Mouse (Mus musculus) forebrain, embryonic 11.5 days (tissue): Measurements from ENCODE around the gene Eaf2. TPM values are rescaled to one million over a fixed set of nuclear protein-coding genes. Genes with fewer than 3 reads are reported as not detected.

ENCODE experiments used
- ATAC-seq: fragments of 200-750 bp; cut with Nextera tagmentation; replicated peaks from 2 replicates; pipeline ENCODE4 v1.8.0; 2017; ENCODE audit warnings: moderate TSS enrichment; ENCODE audit not compliant: low FRiP score
- DNase-seq: peaks from one replicate; pipeline ENCODE4 v3.0.0-alpha.2; 2017; ENCODE audit warnings: low spot score
- H3K27ac ChIP-seq: fragments of 300-500 bp; sonication (generic); 2 replicates; pipeline ENCODE4 v1.5.1; 2014; ENCODE audit warnings: low read depth, low read length
- H3K27me3 ChIP-seq: fragments of 300-500 bp; sonication (generic); 2 replicates; pipeline ENCODE4 v1.6.1; 2014; ENCODE audit warnings: mild to moderate bottlenecking, low read length, mixed read lengths; ENCODE audit not compliant: control insufficient read depth, insufficient read depth
- H3K36me3 ChIP-seq: fragments of 300-500 bp; sonication (generic); 2 replicates; pipeline ENCODE4 v1.6.1; 2014; ENCODE audit warnings: mild to moderate bottlenecking, low read length, moderate library complexity, mixed read lengths; ENCODE audit not compliant: control insufficient read depth, insufficient read depth
- H3K4me1 ChIP-seq: fragments of 300-500 bp; sonication (generic); replicated peaks from 2 replicates; pipeline ENCODE4 v1.6.1; 2014; ENCODE audit warnings: low read length, mixed read lengths; ENCODE audit not compliant: control insufficient read depth, insufficient read depth
- H3K4me2 ChIP-seq: fragments of 300-500 bp; sonication (generic); 2 replicates; pipeline ENCODE4 v1.6.1; 2014; ENCODE audit warnings: low read depth, mild to moderate bottlenecking, low read length, moderate library complexity, mixed read lengths; ENCODE audit not compliant: severe bottlenecking
- H3K4me3 ChIP-seq: fragments of 300-500 bp; sonication (generic); 2 replicates; pipeline ENCODE4 v1.5.1; 2014; ENCODE audit warnings: low read depth, low read length
- H3K9ac ChIP-seq: fragments of 300-500 bp; sonication (generic); 2 replicates; pipeline ENCODE4 v1.6.1; 2014; ENCODE audit warnings: low read length
- H3K9me3 ChIP-seq: fragments of 300-500 bp; sonication (generic); 2 replicates; pipeline ENCODE4 v1.6.1; 2016; ENCODE audit warnings: low read length, mixed read lengths; ENCODE audit not compliant: control insufficient read depth
- WGBS: fragments of 180-500 bp; shearing (Covaris S2); extraction: QIAGEN DNeasy Blood & Tissue Kit; methylation state at CpG from one replicate; pipeline ENCODE4 v1.1.7; 2014; 5-methylcytosine and 5-hydroxymethylcytosine counted together
- polyA plus RNA-seq: library from polyadenylated mRNA; unstranded; fragments of >200 nt; fragmentation: Nextera tagmentation; extraction: Ambion mirVana; gene quantifications from 2 replicates; pipeline ENCODE4 v1.2.1, GENCODE M21; 2014

Gene Eaf2
- polyA plus RNA-seq, 1 experiment from 2014 or later: 1.4 TPM

GRCm38 (mm10) chr16:36911909-36912308 lies 37.1 kb upstream of the Eaf2 start:
- DNase-seq: no peak
- Histone ChIP-seq H3K36me3 (no peaks in the 10 kb centered on the region; the same call in 1 of the 2 replicates), H3K9me3 (no peaks in the 10 kb centered on the region), H3K27me3 (no peaks in the 10 kb centered on the region), H3K4me1 (no peaks in the 10 kb centered on the region), H3K4me2 (no peak overlapping the region), H3K9ac (no peak overlapping the region), H3K27ac (no peak overlapping the region), H3K4me3 (no peak overlapping the region)
- ATAC-seq: no peak
- 93% methylated on average over 10 of the region's 10 CpGs for WGBS

DNA sequence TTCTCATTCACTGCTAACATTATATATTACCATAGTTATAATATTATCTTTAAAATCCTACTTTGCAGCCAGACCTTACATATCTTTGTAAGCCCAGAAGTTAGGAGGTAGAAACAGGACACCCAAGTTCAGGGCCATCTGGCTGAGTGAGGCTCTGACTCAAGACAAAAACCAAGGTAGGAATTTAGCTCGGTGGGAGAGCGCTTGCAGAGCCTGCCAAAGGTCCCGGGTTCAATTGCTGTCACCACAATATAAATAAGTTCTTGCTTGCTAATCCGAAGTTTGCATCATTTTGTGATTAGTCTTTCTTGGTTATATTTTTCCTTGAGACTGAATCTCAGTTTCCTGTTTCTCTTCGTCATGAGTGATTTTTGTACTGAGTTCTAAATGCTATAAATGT lies 28.4 kb upstream of the Eaf2 start:
- H3K27ac ChIP-seq: no peak overlapping the region
- H3K4me2 ChIP-seq: no peak overlapping the region
- H3K36me3 ChIP-seq: no peaks in the 10 kb centered on the region; the same call in 1 of the 2 replicates
- no peak overlapping the region for H3K9ac ChIP-seq
- H3K27me3 ChIP-seq: no peaks in the 10 kb centered on the region
- no peak for ATAC-seq
- DNase-seq: no peak
- no peaks in the 10 kb centered on the region for H3K9me3 ChIP-seq
- 94% methylated on average over 5 of the region's 5 CpGs for WGBS
- no peaks in the 10 kb centered on the region for H3K4me1 ChIP-seq
- no peak overlapping the region for H3K4me3 ChIP-seq

DNA sequence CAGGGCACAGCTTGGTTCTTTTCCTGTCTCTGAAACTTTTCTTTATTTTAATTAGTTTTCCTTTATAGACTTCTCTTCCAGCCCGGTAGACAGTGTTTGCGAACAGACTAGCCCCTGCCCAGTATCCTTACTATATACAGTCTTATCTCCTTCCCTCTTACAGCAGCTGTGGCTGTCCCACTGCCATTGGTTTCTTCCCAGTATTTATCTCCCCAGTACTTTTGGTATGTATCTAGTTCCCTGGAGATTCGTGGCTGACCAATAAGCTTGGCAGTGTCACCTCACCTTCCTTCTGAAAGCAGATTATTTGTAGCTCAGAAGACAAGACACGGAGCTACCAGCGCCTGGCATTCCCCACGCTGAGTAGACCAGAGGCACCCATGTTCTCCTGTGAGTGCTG lies 21.9 kb upstream of the Eaf2 start:
- Histone ChIP-seq H3K9me3 (no peaks in the 10 kb centered on the region), H3K4me1 (no peaks in the 10 kb centered on the region), H3K9ac (no peak overlapping the region), H3K36me3 (no peaks in the 10 kb centered on the region; the same call in 1 of the 2 replicates), H3K27me3 (no peaks in the 10 kb centered on the region), H3K4me2 (no peak overlapping the region), H3K4me3 (no peak overlapping the region), H3K27ac (no peak overlapping the region)
- no peak for ATAC-seq
- no peak for DNase-seq
- WGBS: 93% methylated on average over 6 of the region's 6 CpGs

DNA sequence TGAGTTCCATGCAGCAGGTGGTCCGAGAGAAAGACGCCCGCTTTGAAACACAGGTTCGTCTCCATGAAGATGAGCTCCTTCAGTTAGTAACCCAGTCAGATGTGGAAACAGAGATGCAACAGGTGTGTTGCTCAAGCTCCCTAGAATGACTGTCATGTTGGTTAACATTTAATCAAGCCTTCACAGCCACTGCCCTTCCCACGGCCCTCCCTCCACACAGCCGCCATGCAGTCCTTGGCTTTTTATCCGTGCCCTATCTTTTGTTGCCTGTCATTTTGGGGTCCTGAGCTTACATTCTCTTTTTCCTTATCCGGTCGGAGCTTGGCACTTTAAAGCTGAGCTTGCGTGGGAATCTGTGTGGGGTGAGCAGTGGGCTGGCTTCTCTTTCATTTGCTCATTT lies 18.5 kb upstream of the Eaf2 start:
- DNase-seq (no peak), ATAC-seq (no peak)
- WGBS: 89% methylated on average over 10 of the region's 10 CpGs
- Histone ChIP-seq H3K4me3 (no peak overlapping the region), H3K9me3 (no peaks in the 10 kb centered on the region), H3K4me2 (no peak overlapping the region), H3K9ac (no peak overlapping the region), H3K27ac (no peak overlapping the region), H3K4me1 (no peaks in the 10 kb centered on the region), H3K27me3 (no peaks in the 10 kb centered on the region), H3K36me3 (no peaks in the 10 kb centered on the region; the same call in 1 of the 2 replicates)

DNA sequence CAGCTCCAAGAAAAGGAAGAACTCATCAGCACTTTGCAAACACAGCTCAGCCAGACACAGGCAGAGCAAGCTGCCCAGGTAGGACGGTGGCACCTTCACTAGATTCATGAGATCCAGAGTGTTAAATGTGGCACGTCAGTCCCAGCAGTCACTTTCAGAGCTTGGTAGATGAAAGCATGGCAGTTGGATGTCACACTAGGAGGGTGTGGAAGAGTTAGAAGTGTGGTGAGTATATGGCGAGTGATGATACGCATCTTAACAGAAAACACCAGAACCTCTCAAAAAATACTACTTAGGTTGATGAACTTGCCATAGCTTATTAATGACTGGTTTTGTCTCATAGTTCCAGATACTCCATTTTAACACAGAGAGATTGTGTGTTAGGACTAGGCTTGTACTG lies 16.6 kb upstream of the Eaf2 start:
- H3K4me1 ChIP-seq: no peaks in the 10 kb centered on the region
- H3K4me2 ChIP-seq: no peak overlapping the region
- H3K27ac ChIP-seq: no peak overlapping the region
- no peak overlapping the region for H3K4me3 ChIP-seq
- ATAC-seq (no peak), DNase-seq (no peak)
- no peaks in the 10 kb centered on the region for H3K27me3 ChIP-seq
- 92% methylated on average over 4 of the region's 4 CpGs for WGBS
- H3K9ac ChIP-seq: no peak overlapping the region
- H3K36me3 ChIP-seq: no peaks in the 10 kb centered on the region; the same call in 1 of the 2 replicates
- no peaks in the 10 kb centered on the region for H3K9me3 ChIP-seq

- Histone ChIP-seq H3K27ac (no peak overlapping the region), H3K9ac (no peak overlapping the region), H3K27me3 (no peaks in the 10 kb centered on the region), H3K4me1 (no peaks in the 10 kb centered on the region), H3K36me3 (no peaks in the 10 kb centered on the region; the same call in 1 of the 2 replicates), H3K9me3 (no peaks in the 10 kb centered on the region), H3K4me3 (no peak overlapping the region), H3K4me2 (no peak overlapping the region)
- no peak for ATAC-seq
- DNase-seq: no peak
- 92% methylated on average over 3 of the region's 3 CpGs for WGBS
Observed at GRCm38 (mm10) chr16:36890559-36890958, 15.8 kb upstream of the Eaf2 start.

- Histone ChIP-seq H3K4me2 (no peak overlapping the region), H3K4me1 (no peaks in the 10 kb centered on the region), H3K27me3 (no peaks in the 10 kb centered on the region), H3K27ac (no peak overlapping the region), H3K36me3 (no peaks in the 10 kb centered on the region; the same call in 1 of the 2 replicates), H3K9me3 (no peaks in the 10 kb centered on the region), H3K9ac (no peak overlapping the region), H3K4me3 (no peak overlapping the region)
- WGBS: 81% methylated on average over 5 of the region's 5 CpGs
- ATAC-seq (no peak), DNase-seq (no peak)
Observed at GRCm38 (mm10) chr16:36887546-36887945, 12.7 kb upstream of the Eaf2 start.

DNA sequence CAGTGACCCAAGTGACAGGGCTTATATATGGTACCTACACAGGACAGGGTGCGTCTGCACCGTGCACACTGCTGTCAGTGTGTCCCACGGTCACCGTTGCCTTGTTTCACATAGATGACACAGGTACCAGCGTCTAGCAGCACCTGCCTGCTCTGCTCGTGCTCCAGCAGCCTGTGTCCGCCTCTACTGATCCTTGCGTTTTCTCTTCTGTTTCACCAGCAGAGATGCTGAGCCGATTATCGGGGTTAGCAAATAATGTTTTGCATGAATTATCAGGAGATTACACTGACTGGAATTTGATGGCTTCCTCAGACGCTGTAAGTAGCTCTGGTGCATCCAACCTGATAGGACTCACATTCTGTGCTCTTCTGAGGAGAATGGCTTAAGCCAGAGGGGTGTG lies 11.1 kb upstream of the Eaf2 start:
- Histone ChIP-seq H3K27me3 (no peaks in the 10 kb centered on the region), H3K9me3 (no peaks in the 10 kb centered on the region), H3K4me2 (no peak overlapping the region), H3K9ac (no peak overlapping the region), H3K36me3 (no peaks in the 10 kb centered on the region; the same call in 1 of the 2 replicates), H3K4me3 (no peak overlapping the region), H3K27ac (no peak overlapping the region), H3K4me1 (no peaks in the 10 kb centered on the region)
- DNase-seq (no peak), ATAC-seq (no peak)
- 96% methylated on average over 11 of the region's 11 CpGs for WGBS

DNA sequence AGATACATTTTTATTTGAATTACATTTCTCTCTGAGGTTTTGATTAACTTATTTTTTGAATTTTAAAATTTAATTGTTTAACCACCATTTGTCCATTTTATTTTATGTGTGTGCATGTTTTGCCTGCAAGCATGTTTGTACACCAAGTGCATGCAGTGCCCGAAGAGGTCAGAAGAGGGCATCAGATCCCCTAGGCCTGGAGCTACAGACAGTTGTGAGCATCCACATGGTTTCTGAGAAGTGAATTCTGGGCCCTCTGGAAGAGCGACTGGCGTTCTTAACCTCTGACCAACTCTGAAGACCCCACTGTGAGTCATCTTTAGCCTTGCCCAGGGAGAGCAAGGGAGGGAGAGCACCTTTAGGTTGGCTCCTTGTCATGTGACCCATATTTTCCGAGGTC lies 10.1 kb upstream of the Eaf2 start:
- DNase-seq: no peak
- Histone ChIP-seq H3K9ac (no peak overlapping the region), H3K4me1 (no peaks in the 10 kb centered on the region), H3K4me2 (no peak overlapping the region), H3K9me3 (no peaks in the 10 kb centered on the region), H3K27me3 (no peaks in the 10 kb centered on the region), H3K27ac (no peak overlapping the region), H3K4me3 (no peak overlapping the region), H3K36me3 (no peaks in the 10 kb centered on the region; the same call in 1 of the 2 replicates)
- no peak for ATAC-seq
- WGBS: 77% methylated on average over 4 of the region's 4 CpGs
